Mouse (Mus musculus): Measurements from ENCODE around the gene Sema3f. TPM values are rescaled to one million over a fixed set of nuclear protein-coding genes. Genes with fewer than 3 reads are reported as not detected.
"Not testable (repeated sequence)": the region's sequence is repeated elsewhere in the genome, so short reads cannot be mapped to it uniquely, and the experiment has no call there.

Gene Sema3f
- polyA plus RNA-seq, 1 experiment from 2014 or later, result 0.86 TPM

DNA sequence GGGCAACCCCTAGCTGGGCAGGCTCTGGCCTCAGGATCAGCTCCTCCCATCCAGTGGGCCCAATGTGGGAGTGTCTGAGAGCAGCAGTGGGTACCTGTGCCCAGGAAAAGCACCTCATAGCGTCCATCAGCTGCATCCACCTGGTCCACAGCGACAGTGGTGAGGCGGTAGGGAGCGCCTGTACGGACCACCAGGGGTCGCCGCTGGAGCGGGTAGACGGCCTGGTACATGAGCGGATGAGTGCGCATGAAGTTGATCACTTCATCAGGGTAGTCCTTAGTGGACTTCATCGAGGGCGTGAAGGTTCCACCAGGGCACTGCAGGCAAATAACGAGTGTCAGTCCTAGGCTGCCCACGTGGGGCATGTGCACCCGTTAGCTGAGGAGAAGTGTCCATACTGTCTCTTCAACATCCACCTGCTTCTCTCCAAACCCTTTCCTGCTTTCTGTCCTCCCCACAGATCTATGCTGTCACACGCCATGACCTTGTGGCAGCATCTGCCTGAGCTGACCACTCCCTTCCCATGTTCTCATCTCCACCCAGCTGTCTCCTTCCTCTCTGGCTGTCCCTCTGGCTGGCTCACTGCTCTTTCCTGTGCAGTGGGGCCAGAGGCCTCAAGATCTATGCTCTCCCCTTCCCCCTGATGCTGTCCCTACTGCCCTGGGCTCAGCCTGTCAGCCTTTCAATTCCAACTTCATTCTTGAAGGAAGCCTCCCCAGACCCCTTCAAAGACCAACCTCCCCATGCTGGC, 24.9 kb downstream of the Sema3f start:
- Histone ChIP-seq H3K9me3 (replicated peaks; ENCODE audit: control insufficient read depth, low read length) (no peaks in the 10 kb centered on the region), H3K27ac (ENCODE audit: low read length) (no peak overlapping the region), H3K9ac (ENCODE audit: low read depth, low read length) (no peak overlapping the region), H3K27me3 (ENCODE audit: control insufficient read depth, insufficient read depth, low read depth, low read length) (no peaks in the 10 kb centered on the region), H3K4me1 (ENCODE audit: control insufficient read depth, low read depth, low read length) (no peaks in the 10 kb centered on the region), H3K4me2 (ENCODE audit: low read depth, low read length) (no peak overlapping the region), H3K4me3 (ENCODE audit: low read depth, low read length) (no peak overlapping the region), H3K36me3 (ENCODE audit: control insufficient read depth, insufficient read depth) (no peaks in the 10 kb centered on the region)
- ATAC-seq (ENCODE audit: low read depth), result no peak
- WGBS (ENCODE audit: insufficient replicate concordance), result 27% methylated on average over 17 of the region's 17 CpGs

DNA sequence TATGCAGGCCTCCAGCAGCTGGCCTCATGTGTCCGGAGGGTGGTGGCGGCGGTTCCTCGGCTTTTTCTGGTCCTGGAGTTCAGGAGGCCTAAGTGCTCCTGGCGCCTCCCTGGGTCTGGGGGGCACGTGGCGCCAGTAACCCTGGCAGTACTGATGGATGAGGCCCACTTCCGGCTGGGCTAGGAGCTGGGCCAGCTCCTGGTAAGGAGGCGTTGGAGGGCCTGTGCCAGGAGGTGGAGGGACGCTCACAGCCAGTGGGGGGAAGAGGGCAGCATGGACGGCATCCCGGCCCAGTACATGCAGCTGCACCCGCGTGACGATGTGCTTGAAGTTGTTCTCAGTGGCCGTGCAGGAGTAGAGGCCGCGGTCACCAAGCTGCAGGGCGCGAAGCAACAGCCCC, 27.9 kb downstream of the Sema3f start:
- no peak for ATAC-seq (ENCODE audit: low read depth)
- Histone ChIP-seq H3K4me1 (ENCODE audit: control insufficient read depth, low read depth, low read length) (no peaks in the 10 kb centered on the region), H3K9me3 (replicated peaks; ENCODE audit: control insufficient read depth, low read length) (no peaks in the 10 kb centered on the region), H3K4me3 (ENCODE audit: low read depth, low read length) (no peak overlapping the region), H3K36me3 (ENCODE audit: control insufficient read depth, insufficient read depth) (no peaks in the 10 kb centered on the region), H3K27ac (ENCODE audit: low read length) (no peak overlapping the region), H3K4me2 (ENCODE audit: low read depth, low read length) (no peak overlapping the region), H3K9ac (ENCODE audit: low read depth, low read length) (no peak overlapping the region), H3K27me3 (ENCODE audit: control insufficient read depth, insufficient read depth, low read depth, low read length) (peaks cover 4% of the 10 kb centered on the region)
- WGBS (ENCODE audit: insufficient replicate concordance), result 79% methylated on average over 20 of the region's 20 CpGs

DNA sequence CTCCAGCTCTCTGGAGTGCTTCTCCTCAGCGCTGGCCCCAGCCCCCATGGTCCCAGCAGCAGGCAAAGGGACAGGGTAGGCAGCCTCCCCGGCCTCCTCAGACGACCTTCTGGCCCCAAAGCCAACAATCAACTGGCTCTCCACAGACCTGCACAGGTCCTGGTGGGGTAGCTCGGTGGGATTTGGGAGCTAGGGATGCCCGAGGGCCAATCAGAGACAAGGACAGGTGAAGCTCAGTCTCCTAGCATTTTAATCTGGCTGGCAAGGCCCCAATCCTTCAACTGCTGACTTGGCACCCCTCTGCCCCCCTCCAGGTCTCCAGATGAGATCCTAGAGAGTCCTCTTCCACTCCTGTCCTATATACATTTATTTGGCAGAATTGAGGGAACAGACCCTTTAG, 30.8 kb downstream of the Sema3f start, which contains the start of gene Gnat1:
Gene Gnat1, minus strand, starts transcription at position 212 of the 400 bp plus-strand sequence.
- H3K27me3 ChIP-seq (ENCODE audit: control insufficient read depth, insufficient read depth, low read depth, low read length), result peaks cover 32% of the 10 kb centered on the region
- no peak within 1 kb of the TSS for H3K9ac ChIP-seq (ENCODE audit: low read depth, low read length)
- peaks cover 9% of the 10 kb centered on the region for H3K4me1 ChIP-seq (ENCODE audit: control insufficient read depth, low read depth, low read length)
- no peak for ATAC-seq (ENCODE audit: low read depth)
- H3K36me3 ChIP-seq (ENCODE audit: control insufficient read depth, insufficient read depth), result no peaks in the 10 kb centered on the region
- H3K9me3 ChIP-seq (replicated peaks; ENCODE audit: control insufficient read depth, low read length), result no peaks in the 10 kb centered on the region
- H3K4me3 ChIP-seq (ENCODE audit: low read depth, low read length), result no peak within 1 kb of the TSS
- no peak within 1 kb of the TSS for H3K4me2 ChIP-seq (ENCODE audit: low read depth, low read length)
- no peak within 1 kb of the TSS for H3K27ac ChIP-seq (ENCODE audit: low read length)
- WGBS (ENCODE audit: insufficient replicate concordance), result 43% methylated on average over 5 of the region's 5 CpGs

- Histone ChIP-seq H3K27me3 (ENCODE audit: control insufficient read depth, insufficient read depth, low read depth, low read length) (peaks cover 32% of the 10 kb centered on the region), H3K9me3 (replicated peaks; ENCODE audit: control insufficient read depth, low read length) (no peaks in the 10 kb centered on the region)
- WGBS (ENCODE audit: insufficient replicate concordance), result 75% methylated on average over 2 of the region's 2 CpGs
Measured at GRCm38 (mm10) chr9:107678861-107679260, 31.4 kb downstream of the Sema3f start.

GRCm38 (mm10) chr9:107677819-107678526, 32.3 kb downstream of the Sema3f start:
- H3K4me2 ChIP-seq (ENCODE audit: low read depth, low read length), result not testable (repeated sequence)
- peaks cover 35% of the 10 kb centered on the region for H3K27me3 ChIP-seq (ENCODE audit: control insufficient read depth, insufficient read depth, low read depth, low read length)

More at GRCm38 (mm10) chr9:107678861-107679260, 31.4 kb downstream of the Sema3f start:
- no peaks in the 10 kb centered on the region for H3K36me3 ChIP-seq (ENCODE audit: control insufficient read depth, insufficient read depth)
- no peak for ATAC-seq (ENCODE audit: low read depth)
- H3K27ac ChIP-seq (ENCODE audit: low read length), result no peak overlapping the region
- H3K9ac ChIP-seq (ENCODE audit: low read depth, low read length), result no peak overlapping the region
- H3K4me1 ChIP-seq (ENCODE audit: control insufficient read depth, low read depth, low read length), result peaks cover 9% of the 10 kb centered on the region
- H3K4me3 ChIP-seq (ENCODE audit: low read depth, low read length), result no peak overlapping the region
- no peak overlapping the region for H3K4me2 ChIP-seq (ENCODE audit: low read depth, low read length)

DNA sequence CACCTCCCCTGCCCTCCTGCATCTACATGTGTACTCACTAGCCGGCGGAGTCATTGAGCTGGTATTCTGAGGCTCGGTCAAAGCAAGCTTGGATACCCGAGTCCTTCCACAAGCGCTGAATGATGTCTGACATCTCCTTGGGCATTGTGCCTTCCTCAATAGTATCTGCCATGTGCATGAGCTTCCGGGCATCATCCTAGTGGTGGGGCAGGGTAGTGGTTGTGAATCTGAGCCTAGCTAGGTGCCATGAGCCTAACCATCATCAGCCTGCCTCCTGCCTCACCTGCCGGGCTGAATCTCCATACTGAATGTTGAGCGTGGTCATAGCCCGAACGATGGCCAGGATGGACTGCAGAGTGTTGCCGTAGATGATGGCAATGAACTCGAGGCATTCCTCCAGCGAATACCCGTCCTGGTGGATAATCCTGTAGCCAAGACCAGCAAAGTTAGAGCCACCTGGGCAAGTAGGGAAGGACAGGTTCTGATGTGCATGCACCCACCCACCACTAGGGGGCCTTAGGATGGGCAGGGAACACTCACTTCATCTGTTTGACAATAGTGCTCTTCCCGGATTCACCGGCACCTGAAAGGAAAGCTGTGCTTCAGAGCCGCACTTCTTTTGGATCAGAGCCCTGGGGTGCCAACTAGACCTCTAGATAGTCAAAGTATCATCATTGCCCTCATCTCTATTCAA, 33.0 kb downstream of the Sema3f start:
- WGBS (ENCODE audit: insufficient replicate concordance), result 15% methylated on average over 17 of the region's 17 CpGs
- H3K27me3 ChIP-seq (ENCODE audit: control insufficient read depth, insufficient read depth, low read depth, low read length), result peaks cover 35% of the 10 kb centered on the region
- no peak overlapping the region for H3K9ac ChIP-seq (ENCODE audit: low read depth, low read length)
- H3K36me3 ChIP-seq (ENCODE audit: control insufficient read depth, insufficient read depth), result no peaks in the 10 kb centered on the region
- H3K4me3 ChIP-seq (ENCODE audit: low read depth, low read length), result no peak overlapping the region
- H3K9me3 ChIP-seq (replicated peaks; ENCODE audit: control insufficient read depth, low read length), result no peaks in the 10 kb centered on the region
- H3K4me2 ChIP-seq (ENCODE audit: low read depth, low read length), result no peak overlapping the region
- ATAC-seq (ENCODE audit: low read depth), result no peak
- H3K4me1 ChIP-seq (ENCODE audit: control insufficient read depth, low read depth, low read length), result peaks cover 9% of the 10 kb centered on the region
- H3K27ac ChIP-seq (ENCODE audit: low read length), result no peak overlapping the region

More at GRCm38 (mm10) chr9:107677819-107678526, 32.3 kb downstream of the Sema3f start:
- ATAC-seq (ENCODE audit: low read depth); H3K4me1 ChIP-seq (ENCODE audit: control insufficient read depth, low read depth, low read length); H3K4me3 ChIP-seq (ENCODE audit: low read depth, low read length); H3K9me3 ChIP-seq (replicated peaks; ENCODE audit: control insufficient read depth, low read length); H3K27ac ChIP-seq (ENCODE audit: low read length); H3K36me3 ChIP-seq (ENCODE audit: control insufficient read depth, insufficient read depth); H3K9ac ChIP-seq (ENCODE audit: low read depth, low read length): not testable (repeated sequence)
- 34% methylated on average over 14 of the region's 14 CpGs for WGBS (ENCODE audit: insufficient replicate concordance)

DNA sequence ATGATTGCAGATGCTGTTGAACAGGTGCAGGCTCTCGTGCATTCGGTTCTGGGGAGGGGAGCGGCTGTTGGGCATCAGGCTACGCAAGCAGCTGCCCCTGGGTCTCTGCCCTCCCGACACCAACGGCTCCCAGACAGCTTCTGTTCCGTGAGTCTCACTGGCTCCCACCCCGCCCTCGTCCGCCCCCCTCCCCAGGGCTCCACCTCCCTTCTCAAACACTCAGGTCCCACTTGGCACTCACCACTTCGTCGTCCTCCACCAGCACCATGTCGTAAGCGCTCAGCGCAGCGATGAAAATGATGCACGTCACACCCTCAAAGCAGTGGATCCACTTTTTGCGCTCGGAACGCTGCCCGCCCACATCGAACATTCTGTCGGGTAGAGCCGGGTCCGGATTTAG, 34.0 kb downstream of the Sema3f start:
- WGBS (ENCODE audit: insufficient replicate concordance), result 5% methylated on average over 25 of the region's 25 CpGs
- H3K9me3 ChIP-seq (replicated peaks; ENCODE audit: control insufficient read depth, low read length), result no peaks in the 10 kb centered on the region
- ATAC-seq (ENCODE audit: low read depth), result no peak
- peak overlapping the region; percentile 51 for H3K4me2 ChIP-seq (ENCODE audit: low read depth, low read length)
- H3K9ac ChIP-seq (ENCODE audit: low read depth, low read length), result peak overlapping the region; percentile 20; the same call in 1 of the 2 replicates
- H3K36me3 ChIP-seq (ENCODE audit: control insufficient read depth, insufficient read depth), result no peaks in the 10 kb centered on the region
- H3K27me3 ChIP-seq (ENCODE audit: control insufficient read depth, insufficient read depth, low read depth, low read length), result peaks cover 35% of the 10 kb centered on the region
- H3K4me3 ChIP-seq (ENCODE audit: low read depth, low read length), result peak overlapping the region; percentile 34
- H3K27ac ChIP-seq (ENCODE audit: low read length), result no peak overlapping the region
- H3K4me1 ChIP-seq (ENCODE audit: control insufficient read depth, low read depth, low read length), result peaks cover 9% of the 10 kb centered on the region

DNA sequence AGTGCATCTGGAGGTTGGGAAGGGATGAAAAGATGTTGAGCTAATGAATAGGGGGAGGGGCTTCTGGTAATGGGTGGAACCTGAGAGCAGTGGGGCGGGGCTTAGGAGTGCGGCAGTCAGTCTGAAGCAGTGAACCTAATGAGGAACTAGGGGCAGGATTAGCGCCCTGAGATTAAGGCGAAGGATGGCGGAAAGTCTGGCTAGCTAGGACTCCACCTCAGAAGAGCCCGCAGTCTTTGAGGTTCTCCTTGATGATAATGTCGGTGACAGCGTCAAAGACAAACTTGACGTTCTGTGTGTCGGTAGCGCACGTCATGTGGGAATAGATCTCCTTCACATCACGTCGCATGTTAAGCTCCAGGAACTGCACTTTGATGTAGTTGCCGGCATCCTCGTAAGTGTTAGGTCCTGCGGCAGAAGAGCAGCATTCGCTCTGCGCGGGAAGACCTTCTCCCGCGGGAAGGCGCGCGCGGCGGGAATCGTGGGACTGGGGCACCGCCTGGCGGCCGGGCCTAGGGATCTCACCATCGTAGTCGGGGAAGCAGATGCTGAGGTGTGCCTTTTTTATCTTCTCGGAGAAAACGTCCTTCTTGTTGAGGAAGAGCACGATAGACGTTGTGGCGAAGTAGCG, 34.5 kb downstream of the Sema3f start:
- Histone ChIP-seq H3K4me1 (ENCODE audit: control insufficient read depth, low read depth, low read length) (peaks cover 9% of the 10 kb centered on the region), H3K4me2 (ENCODE audit: low read depth, low read length) (peak overlapping the region; percentile 51), H3K27ac (ENCODE audit: low read length) (peak overlapping the region; percentile 5; the same call in 1 of the 2 replicates), H3K36me3 (ENCODE audit: control insufficient read depth, insufficient read depth) (no peaks in the 10 kb centered on the region), H3K9ac (ENCODE audit: low read depth, low read length) (no peak overlapping the region), H3K4me3 (ENCODE audit: low read depth, low read length) (peak overlapping the region; percentile 34), H3K27me3 (ENCODE audit: control insufficient read depth, insufficient read depth, low read depth, low read length) (peaks cover 35% of the 10 kb centered on the region), H3K9me3 (replicated peaks; ENCODE audit: control insufficient read depth, low read length) (no peaks in the 10 kb centered on the region)
- peak; percentile 32 for ATAC-seq (ENCODE audit: low read depth)
- WGBS (ENCODE audit: insufficient replicate concordance), result 1% methylated on average over 39 of the region's 39 CpGs
